Mouse (Mus musculus): ENCODE data around the gene Ccdc185. TPM values are rescaled to one million over a fixed set of nuclear protein-coding genes. Genes with fewer than 3 reads are reported as not detected.

The Ccdc185 gene
- polyA plus RNA-seq, 1 experiment from 2014 or later, result not detected

GRCm38 (mm10) chr1:182785504-182785903 is 36.5 kb upstream of the Ccdc185 start:
- Histone ChIP-seq H3K4me2 (no peak overlapping the region), H3K9me3 (ENCODE audit: low read depth, low read length) (no peaks in the 10 kb centered on the region), H3K27me3 (ENCODE audit: insufficient read depth, low read length) (no peaks in the 10 kb centered on the region), H3K36me3 (ENCODE audit: insufficient read depth) (no peaks in the 10 kb centered on the region), H3K27ac (ENCODE audit: low read depth) (no peak overlapping the region), H3K4me3 (ENCODE audit: low read depth, low read length) (no peak overlapping the region), H3K4me1 (ENCODE audit: insufficient read depth) (peaks cover 8% of the 10 kb centered on the region), H3K9ac (no peak overlapping the region)
- WGBS, result 71% methylated on average over 5 of the region's 5 CpGs
- TF ChIP-seq CTCF (IDR thresholded peaks at IDR 0.05; ENCODE audit: low read depth), result no peak
- DNase-seq, result no peak
- ATAC-seq (ENCODE audit: insufficient read depth), result no peak

- TF ChIP-seq CTCF (IDR thresholded peaks at IDR 0.05; ENCODE audit: low read depth), result no peak
- Histone ChIP-seq H3K9ac (no peak overlapping the region), H3K4me3 (ENCODE audit: low read depth, low read length) (no peak overlapping the region), H3K27me3 (ENCODE audit: insufficient read depth, low read length) (no peaks in the 10 kb centered on the region), H3K36me3 (ENCODE audit: insufficient read depth) (no peaks in the 10 kb centered on the region), H3K9me3 (ENCODE audit: low read depth, low read length) (no peaks in the 10 kb centered on the region), H3K4me1 (ENCODE audit: insufficient read depth) (peaks cover 8% of the 10 kb centered on the region), H3K27ac (ENCODE audit: low read depth) (no peak overlapping the region), H3K4me2 (no peak overlapping the region)
- no peak for ATAC-seq (ENCODE audit: insufficient read depth)
- WGBS, result 83% methylated on average over 3 of the region's 3 CpGs
- DNase-seq, result no peak
Observed at GRCm38 (mm10) chr1:182784784-182785183, 35.8 kb upstream of the Ccdc185 start.

- no peaks in the 10 kb centered on the region for H3K36me3 ChIP-seq (ENCODE audit: insufficient read depth)
- TF ChIP-seq CTCF (IDR thresholded peaks at IDR 0.05; ENCODE audit: low read depth), result no peak
- H3K4me3 ChIP-seq (ENCODE audit: low read depth, low read length), result no peak overlapping the region
- no peak overlapping the region for H3K27ac ChIP-seq (ENCODE audit: low read depth)
- H3K9me3 ChIP-seq (ENCODE audit: low read depth, low read length), result no peaks in the 10 kb centered on the region
- WGBS, result 85% methylated on average over 7 of the region's 7 CpGs
- H3K27me3 ChIP-seq (ENCODE audit: insufficient read depth, low read length), result no peaks in the 10 kb centered on the region
- ATAC-seq (ENCODE audit: insufficient read depth) (no peak), DNase-seq (no peak)
- peaks cover 3% of the 10 kb centered on the region; the same call in 1 of the 2 replicates for H3K4me1 ChIP-seq (ENCODE audit: insufficient read depth)
- H3K9ac ChIP-seq, result no peak overlapping the region
- no peak overlapping the region for H3K4me2 ChIP-seq
Observed at GRCm38 (mm10) chr1:182783774-182784173, 34.8 kb upstream of the Ccdc185 start.

- 66% methylated on average over 6 of the region's 6 CpGs for WGBS
Observed at GRCm38 (mm10) chr1:182779024-182779520, 30.1 kb upstream of the Ccdc185 start.

GRCm38 (mm10) chr1:182778225-182778624 is 29.2 kb upstream of the Ccdc185 start:
- DNase-seq (no peak), ATAC-seq (ENCODE audit: insufficient read depth) (no peak)
- Histone ChIP-seq H3K9me3 (ENCODE audit: low read depth, low read length) (no peaks in the 10 kb centered on the region), H3K27me3 (ENCODE audit: insufficient read depth, low read length) (no peaks in the 10 kb centered on the region), H3K9ac (no peak overlapping the region), H3K36me3 (ENCODE audit: insufficient read depth) (no peaks in the 10 kb centered on the region), H3K4me2 (no peak overlapping the region), H3K4me3 (ENCODE audit: low read depth, low read length) (no peak overlapping the region), H3K4me1 (ENCODE audit: insufficient read depth) (no peaks in the 10 kb centered on the region), H3K27ac (ENCODE audit: low read depth) (no peak overlapping the region)
- no peak for TF ChIP-seq CTCF (IDR thresholded peaks at IDR 0.05; ENCODE audit: low read depth)
- WGBS, result 61% methylated on average over 13 of the region's 13 CpGs

More at GRCm38 (mm10) chr1:182779024-182779520, 30.1 kb upstream of the Ccdc185 start:
- H3K9me3 ChIP-seq (ENCODE audit: low read depth, low read length), result no peaks in the 10 kb centered on the region
- no peaks in the 10 kb centered on the region for H3K4me1 ChIP-seq (ENCODE audit: insufficient read depth)
- ATAC-seq (ENCODE audit: insufficient read depth) (no peak), DNase-seq (peak; percentile 26)
- no peak overlapping the region for H3K4me3 ChIP-seq (ENCODE audit: low read depth, low read length)
- no peak overlapping the region for H3K27ac ChIP-seq (ENCODE audit: low read depth)
- H3K9ac ChIP-seq, result no peak overlapping the region
- no peaks in the 10 kb centered on the region for H3K36me3 ChIP-seq (ENCODE audit: insufficient read depth)
- H3K27me3 ChIP-seq (ENCODE audit: insufficient read depth, low read length), result no peaks in the 10 kb centered on the region
- no peak for TF ChIP-seq CTCF (IDR thresholded peaks at IDR 0.05; ENCODE audit: low read depth)
- H3K4me2 ChIP-seq, result no peak overlapping the region

GRCm38 (mm10) chr1:182776749-182777410 is 27.9 kb upstream of the Ccdc185 start:
- Histone ChIP-seq H3K4me2 (no peak overlapping the region), H3K4me3 (ENCODE audit: low read depth, low read length) (no peak overlapping the region), H3K4me1 (ENCODE audit: insufficient read depth) (no peaks in the 10 kb centered on the region), H3K27ac (ENCODE audit: low read depth) (no peak overlapping the region), H3K9ac (no peak overlapping the region), H3K9me3 (ENCODE audit: low read depth, low read length) (no peaks in the 10 kb centered on the region), H3K36me3 (ENCODE audit: insufficient read depth) (no peaks in the 10 kb centered on the region), H3K27me3 (ENCODE audit: insufficient read depth, low read length) (no peaks in the 10 kb centered on the region)
- ATAC-seq (ENCODE audit: insufficient read depth), result no peak
- no peak for TF ChIP-seq CTCF (IDR thresholded peaks at IDR 0.05; ENCODE audit: low read depth)
- WGBS, result 59% methylated on average over 10 of the region's 10 CpGs
- DNase-seq, result no peak

GRCm38 (mm10) chr1:182775576-182775975 is 26.6 kb upstream of the Ccdc185 start:
- no peaks in the 10 kb centered on the region for H3K4me1 ChIP-seq (ENCODE audit: insufficient read depth)
- no peaks in the 10 kb centered on the region for H3K9me3 ChIP-seq (ENCODE audit: low read depth, low read length)
- H3K27ac ChIP-seq (ENCODE audit: low read depth), result no peak overlapping the region
- no peak for ATAC-seq (ENCODE audit: insufficient read depth)
- H3K9ac ChIP-seq, result no peak overlapping the region
- no peak overlapping the region for H3K4me3 ChIP-seq (ENCODE audit: low read depth, low read length)
- DNase-seq, result no peak
- H3K36me3 ChIP-seq (ENCODE audit: insufficient read depth), result no peaks in the 10 kb centered on the region
- no peak for TF ChIP-seq CTCF (IDR thresholded peaks at IDR 0.05; ENCODE audit: low read depth)
- no peaks in the 10 kb centered on the region for H3K27me3 ChIP-seq (ENCODE audit: insufficient read depth, low read length)
- H3K4me2 ChIP-seq, result no peak overlapping the region
- WGBS, result 86% methylated on average over 7 of the region's 7 CpGs

Data from lung, embryonic 14.5 days (tissue).